Mouse (Mus musculus): ENCODE measurements around the gene Sh3rf1. TPM values are rescaled to one million over a fixed set of nuclear protein-coding genes. Genes with fewer than 3 reads are reported as not detected.

The Sh3rf1 gene
- polyA plus RNA-seq, 1 experiment from 2014 or later = 24.0 TPM

DNA sequence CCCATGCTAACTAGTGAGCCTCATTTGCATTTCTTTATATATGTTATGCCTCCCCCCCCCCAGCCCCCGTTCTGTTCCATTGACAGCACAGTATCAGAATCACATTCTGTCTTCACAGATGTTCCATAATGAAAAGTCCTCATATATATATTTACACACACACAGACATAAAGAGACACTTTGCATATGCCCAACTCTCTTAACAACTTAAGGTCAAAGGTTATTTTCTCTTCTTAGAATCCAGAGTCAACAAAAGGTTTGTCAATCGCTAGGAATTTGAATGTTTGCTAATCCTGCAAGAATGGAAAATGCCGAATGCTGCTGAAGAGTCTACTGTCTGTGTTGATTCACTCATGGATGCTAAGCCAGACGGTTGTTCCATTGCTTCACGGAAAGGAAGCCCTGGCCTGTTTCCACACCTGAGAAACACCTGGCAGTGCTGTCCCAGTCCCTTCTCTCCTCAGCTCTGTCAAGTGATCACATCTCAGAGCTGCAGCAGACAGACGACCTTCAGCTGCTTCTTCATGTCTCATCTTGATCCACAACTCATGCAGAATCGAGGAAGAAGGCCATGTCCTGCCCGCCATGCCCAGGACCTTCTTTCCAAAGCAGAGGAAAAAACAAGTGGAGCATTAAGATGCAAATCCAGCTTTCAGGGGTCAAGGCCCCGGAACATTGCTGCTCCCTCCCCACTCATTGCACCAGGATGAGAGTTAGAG lies 213.1 kb downstream of the Sh3rf1 start:
- Histone ChIP-seq H3K27me3 (ENCODE audit: control insufficient read depth, insufficient read depth, low read length) (no peaks in the 10 kb centered on the region), H3K27ac (ENCODE audit: low read depth, low read length) (no peak overlapping the region), H3K4me1 (ENCODE audit: control insufficient read depth, insufficient read depth, low read length) (no peaks in the 10 kb centered on the region), H3K9me3 (ENCODE audit: control insufficient read depth, low read length) (no peaks in the 10 kb centered on the region), H3K4me2 (ENCODE audit: low read depth, low read length) (no peak overlapping the region), H3K4me3 (ENCODE audit: low read depth, low read length) (no peak overlapping the region), H3K36me3 (ENCODE audit: control insufficient read depth, insufficient read depth, low read length) (no peaks in the 10 kb centered on the region), H3K9ac (replicated peaks; ENCODE audit: low read depth, low read length) (no peak overlapping the region)
- ATAC-seq (ENCODE audit: low read depth) = no peak
- WGBS = 57% methylated on average over 9 of the region's 9 CpGs

DNA sequence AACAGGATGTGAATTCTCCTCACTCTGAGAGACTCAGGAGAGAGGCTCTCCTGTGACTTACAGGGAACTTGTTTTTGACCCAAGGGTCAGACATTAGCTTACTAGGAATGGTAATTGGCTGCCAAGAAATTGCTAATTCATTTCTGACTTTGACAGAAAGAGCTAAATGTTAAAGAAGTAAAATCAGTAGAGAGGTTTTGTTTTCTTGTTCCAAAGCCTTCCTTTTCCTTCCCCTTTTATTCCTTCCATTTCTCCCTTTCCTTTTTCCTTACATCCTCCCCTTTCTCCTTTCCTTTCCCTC lies 213.6 kb downstream of the Sh3rf1 start:
- Histone ChIP-seq H3K27me3 (ENCODE audit: control insufficient read depth, insufficient read depth, low read length) (no peaks in the 10 kb centered on the region), H3K4me3 (ENCODE audit: low read depth, low read length) (no peak overlapping the region), H3K4me2 (ENCODE audit: low read depth, low read length) (no peak overlapping the region), H3K4me1 (ENCODE audit: control insufficient read depth, insufficient read depth, low read length) (no peaks in the 10 kb centered on the region), H3K36me3 (ENCODE audit: control insufficient read depth, insufficient read depth, low read length) (no peaks in the 10 kb centered on the region), H3K27ac (ENCODE audit: low read depth, low read length) (no peak overlapping the region), H3K9ac (replicated peaks; ENCODE audit: low read depth, low read length) (no peak overlapping the region), H3K9me3 (ENCODE audit: control insufficient read depth, low read length) (no peaks in the 10 kb centered on the region)
- ATAC-seq (ENCODE audit: low read depth) = no peak

DNA sequence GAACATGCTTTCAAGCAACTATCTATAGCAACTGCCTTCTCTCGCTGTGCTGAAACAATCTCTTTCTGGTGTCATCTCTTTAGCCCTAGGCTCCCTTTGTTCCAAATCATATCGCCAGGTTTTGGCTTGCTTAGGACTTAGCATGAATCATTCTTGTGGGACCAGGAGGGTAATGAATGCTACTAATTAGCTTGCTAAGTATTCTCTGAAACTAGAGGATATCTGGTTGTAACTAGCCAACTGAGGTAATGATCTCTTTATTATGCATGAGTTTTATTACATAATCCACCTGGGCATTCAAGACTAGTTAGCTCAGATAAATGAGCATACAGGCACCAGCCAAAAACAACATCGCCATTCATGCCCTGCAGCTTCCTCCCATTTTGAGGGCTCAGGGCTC lies 219.3 kb downstream of the Sh3rf1 start:
- Histone ChIP-seq H3K4me3 (ENCODE audit: low read depth, low read length) (no peak overlapping the region), H3K4me1 (ENCODE audit: control insufficient read depth, insufficient read depth, low read length) (no peaks in the 10 kb centered on the region; the same call in none of the 2 replicates), H3K27me3 (ENCODE audit: control insufficient read depth, insufficient read depth, low read length) (no peaks in the 10 kb centered on the region), H3K27ac (ENCODE audit: low read depth, low read length) (no peak overlapping the region), H3K9me3 (ENCODE audit: control insufficient read depth, low read length) (no peaks in the 10 kb centered on the region), H3K4me2 (ENCODE audit: low read depth, low read length) (no peak overlapping the region), H3K36me3 (ENCODE audit: control insufficient read depth, insufficient read depth, low read length) (no peaks in the 10 kb centered on the region), H3K9ac (replicated peaks; ENCODE audit: low read depth, low read length) (no peak overlapping the region)
- peak; percentile 65; the same call in 1 of the 2 replicates for ATAC-seq (ENCODE audit: low read depth)
- 57% methylated on average over 3 of the region's 3 CpGs for WGBS

DNA sequence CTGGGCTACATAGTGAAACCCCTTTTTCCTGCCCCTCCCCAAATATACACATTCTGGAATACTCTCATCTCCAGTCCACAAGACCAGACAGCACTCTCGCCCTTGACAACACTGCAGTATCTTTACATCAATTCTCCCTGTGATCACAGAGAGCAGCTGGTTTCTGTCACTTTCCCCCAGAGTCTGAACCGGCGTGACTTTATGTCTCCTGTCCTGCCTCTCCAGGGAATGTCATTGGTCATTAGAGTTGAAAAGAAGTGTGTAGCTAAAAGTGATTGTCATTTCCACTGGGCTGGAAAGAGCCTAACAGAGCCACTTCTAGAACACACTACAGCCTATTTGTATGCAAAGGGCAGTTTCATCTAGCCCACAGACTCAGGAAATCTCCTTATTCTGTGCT lies 220.7 kb downstream of the Sh3rf1 start:
- H3K27ac ChIP-seq (ENCODE audit: low read depth, low read length) = no peak overlapping the region
- 18% methylated on average over 3 of the region's 3 CpGs for WGBS
- no peak overlapping the region for H3K4me3 ChIP-seq (ENCODE audit: low read depth, low read length)
- H3K27me3 ChIP-seq (ENCODE audit: control insufficient read depth, insufficient read depth, low read length) = no peaks in the 10 kb centered on the region
- H3K4me2 ChIP-seq (ENCODE audit: low read depth, low read length) = no peak overlapping the region
- ATAC-seq (ENCODE audit: low read depth) = no peak
- H3K9me3 ChIP-seq (ENCODE audit: control insufficient read depth, low read length) = no peaks in the 10 kb centered on the region
- no peak overlapping the region for H3K9ac ChIP-seq (replicated peaks; ENCODE audit: low read depth, low read length)
- H3K4me1 ChIP-seq (ENCODE audit: control insufficient read depth, insufficient read depth, low read length) = no peaks in the 10 kb centered on the region; the same call in none of the 2 replicates
- no peaks in the 10 kb centered on the region for H3K36me3 ChIP-seq (ENCODE audit: control insufficient read depth, insufficient read depth, low read length)

Other genes with a start within 250 kb of the Sh3rf1 start
- 80.7 and 90.1 TPM in 2 replicates for gene Clcn3, start 240.6 kb upstream of the Sh3rf1 start, polyA plus RNA-seq (2014; fragmentation: Nextera tagmentation; extraction: Ambion mirVana)
- gene Nek1, start 230.7 kb upstream of the Sh3rf1 start, polyA plus RNA-seq (2014; fragmentation: Nextera tagmentation; extraction: Ambion mirVana) = 33.0 and 42.9 TPM in 2 replicates